Mouse (Mus musculus) T-helper 1 cell (primary cell): ENCODE data around the gene Fmod.

Experiments used
- in situ Hi-C: fragments of 300-600 bp; cut with MboI, MseI; formaldehyde crosslinking; loops from one replicate; pipeline ENCODE4 v1.15.1; 2025; ENCODE audit warnings: high pct_unique_total_duplicates

Gene Fmod

GRCm38 (mm10) chr1:134074184-134074583, 37.1 kb downstream of the Fmod start:
- in situ Hi-C loops: no loop called here

GRCm38 (mm10) chr1:134074606-134075005, 37.6 kb downstream of the Fmod start:
- in situ Hi-C loops: loop anchor here (25.0 kb wide), 1 partner anchor 1937 kb away; the partner anchor contains the start of gene Cdk18

- in situ Hi-C loops: loop anchor here (25.0 kb wide), 1 partner anchor 1938 kb away; the partner anchor contains the start of gene Cdk18
Measured at GRCm38 (mm10) chr1:134075532-134075931, 38.5 kb downstream of the Fmod start.

GRCm38 (mm10) chr1:134076789-134077188, 39.7 kb downstream of the Fmod start:
- in situ Hi-C loops: loop anchor here (25.0 kb wide), 1 partner anchor 1939 kb away; the partner anchor contains the start of gene Cdk18

GRCm38 (mm10) chr1:134077389-134078060, 40.5 kb downstream of the Fmod start:
- in situ Hi-C loops: loop anchor here (25.0 kb wide), 1 partner anchor 1940 kb away; the partner anchor contains the start of gene Cdk18

- in situ Hi-C loops: loop anchor here (25.0 kb wide), 1 partner anchor 1941 kb away; the partner anchor contains the start of gene Cdk18
Measured at GRCm38 (mm10) chr1:134078061-134078795, 41.2 kb downstream of the Fmod start.

GRCm38 (mm10) chr1:134078802-134079476, 41.9 kb downstream of the Fmod start, which contains the start of gene Btg2:
TSS of gene Btg2 (minus strand) at chr1:134079120.
- in situ Hi-C loops: loop anchor here (25.0 kb wide), 1 partner anchor 1942 kb away; the partner anchor contains the start of gene Cdk18

GRCm38 (mm10) chr1:134079477-134080163, 42.6 kb downstream of the Fmod start:
- in situ Hi-C loops: loop anchor here (25.0 kb wide), 1 partner anchor 1942 kb away; the partner anchor contains the start of gene Cdk18

- in situ Hi-C loops: loop anchor here (25.0 kb wide), 1 partner anchor 1943 kb away; the partner anchor contains the start of gene Cdk18
Measured at GRCm38 (mm10) chr1:134080406-134080805, 43.4 kb downstream of the Fmod start.

- in situ Hi-C loops: loop anchor here (25.0 kb wide), 1 partner anchor 1944 kb away; the partner anchor contains the start of gene Cdk18
Measured at GRCm38 (mm10) chr1:134080881-134081450, 43.9 kb downstream of the Fmod start.

GRCm38 (mm10) chr1:134082987-134083516, 46.0 kb downstream of the Fmod start:
- in situ Hi-C loops: loop anchor here (25.0 kb wide), 1 partner anchor 1946 kb away; the partner anchor contains the start of gene Cdk18

- in situ Hi-C loops: loop anchor here (25.0 kb wide), 1 partner anchor 1946 kb away; the partner anchor contains the start of gene Cdk18
Measured at GRCm38 (mm10) chr1:134083676-134084075, 46.6 kb downstream of the Fmod start.

GRCm38 (mm10) chr1:134084128-134084527, 47.1 kb downstream of the Fmod start:
- in situ Hi-C loops: loop anchor here (25.0 kb wide), 1 partner anchor 1947 kb away; the partner anchor contains the start of gene Cdk18

- in situ Hi-C loops: loop anchor here (25.0 kb wide), 1 partner anchor 1949 kb away; the partner anchor contains the start of gene Cdk18
Measured at GRCm38 (mm10) chr1:134086017-134086416, 49.0 kb downstream of the Fmod start.

GRCm38 (mm10) chr1:134086811-134087398, 49.9 kb downstream of the Fmod start:
- in situ Hi-C loops: loop anchor here (25.0 kb wide), 1 partner anchor 1950 kb away; the partner anchor contains the start of gene Cdk18

GRCm38 (mm10) chr1:134089074-134089473, 52.0 kb downstream of the Fmod start:
- in situ Hi-C loops: loop anchor here (25.0 kb wide), 1 partner anchor 1952 kb away; the partner anchor contains the start of gene Cdk18

GRCm38 (mm10) chr1:134091851-134092250, 54.8 kb downstream of the Fmod start:
- in situ Hi-C loops: loop anchor here (25.0 kb wide), 1 partner anchor 1955 kb away; the partner anchor contains the start of gene Cdk18

GRCm38 (mm10) chr1:134092368-134092767, 55.3 kb downstream of the Fmod start:
- in situ Hi-C loops: loop anchor here (25.0 kb wide), 1 partner anchor 1955 kb away; the partner anchor contains the start of gene Cdk18
